Mouse (Mus musculus) cerebellum, adult 2 months (tissue): ENCODE data around the gene Epop.

Experiments used
- CTCF ChIP-seq: fragments of 200-500 bp; IDR thresholded peaks from 2 replicates; pipeline ENCODE4 v1.5.1; 2011; ENCODE audit warnings: low read depth, mild to moderate bottlenecking, control low read depth, low read length, moderate library complexity, borderline replicate concordance; ENCODE audit not compliant: insufficient read depth
- POLR2A ChIP-seq: fragments of 200-500 bp; IDR thresholded peaks from 2 replicates; pipeline ENCODE4 v1.6.1; 2011; ENCODE audit warnings: low read length, control low read depth, borderline replicate concordance; ENCODE audit not compliant: insufficient read depth

DNA sequence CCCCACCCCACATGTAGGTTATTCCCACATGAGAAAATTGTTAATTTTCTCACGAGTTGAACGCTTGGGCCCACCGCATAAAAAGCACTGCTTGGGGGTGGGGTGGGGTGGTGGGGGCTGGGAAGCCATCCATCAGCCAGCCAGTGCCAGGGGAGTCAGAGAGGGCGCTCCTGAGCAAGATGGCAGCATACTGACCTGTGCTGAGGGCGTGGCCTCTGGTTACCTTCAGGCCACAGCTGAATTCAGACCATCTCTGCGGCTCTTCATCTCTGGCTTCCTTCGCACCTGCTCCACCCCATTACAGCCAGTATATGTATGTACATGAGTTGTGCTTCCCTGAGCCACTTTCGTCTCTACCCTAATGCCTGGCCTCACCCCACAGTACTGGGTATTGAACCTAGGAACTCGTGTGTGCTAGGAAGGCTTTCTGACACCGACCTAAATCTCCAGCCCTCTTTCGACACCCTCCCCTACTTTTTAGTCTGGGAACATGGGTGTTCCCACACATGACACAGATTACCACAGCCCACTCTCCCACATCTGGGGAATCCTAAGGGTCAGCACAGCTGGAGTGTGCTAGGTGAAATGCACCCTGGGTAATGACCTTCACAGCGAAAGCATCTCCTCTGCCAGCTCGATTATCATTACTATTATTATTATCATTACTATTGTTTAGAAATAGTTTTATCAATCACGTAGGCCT lies 26.9 kb upstream of the Epop start:
- TF ChIP-seq CTCF = no peak
- no peak for TF ChIP-seq POLR2A
